ENCODE assay signal across 31 mouse cellular contexts in genomic region chr9:69394234-69394633, GRCm38 (mm10).
"Had no signal": no experiment of that assay in that cellular context is flagged by ENCODE, and none has a peak within 500 bp of the region (broad histone marks: within the 10 kb centered on the region; RNA-seq: fewer than 3 reads in every experiment).

No protein-coding gene starts in this region.

- H3K9ac ChIP-seq: heart, embryonic 12.5 days; heart, embryonic 13.5 days; heart, embryonic 15.5 days; hindbrain, embryonic 12.5 days; hindbrain, embryonic 13.5 days; hindbrain, embryonic 14.5 days; hindbrain, embryonic 15.5 days; intestine, embryonic 15.5 days; kidney, embryonic 15.5 days had no signal

- H3K27ac ChIP-seq: heart, embryonic 13.5 days; heart, embryonic 15.5 days; hindbrain, embryonic 10.5 days; hindbrain, embryonic 12.5 days; hindbrain, embryonic 13.5 days; hindbrain, embryonic 14.5 days; hindbrain, embryonic 15.5 days; hindbrain, postnatal 0 days; intestine, embryonic 15.5 days; kidney, embryonic 15.5 days; kidney, postnatal 0 days; layer of hippocampus, adult 2 months; left cerebral cortex, adult 2 months had no signal

- H3K4me3 ChIP-seq: heart, embryonic 12.5 days; heart, embryonic 13.5 days; heart, embryonic 15.5 days; hindbrain, embryonic 10.5 days; hindbrain, embryonic 12.5 days; hindbrain, embryonic 13.5 days; hindbrain, embryonic 15.5 days; intestine, embryonic 15.5 days; kidney, embryonic 15.5 days; layer of hippocampus, adult 2 months; left cerebral cortex, adult 2 months had no signal

- H3K4me2 ChIP-seq: heart, embryonic 11.5 days; heart, embryonic 12.5 days; heart, embryonic 13.5 days; heart, embryonic 15.5 days; hindbrain, embryonic 12.5 days; hindbrain, embryonic 13.5 days; hindbrain, embryonic 14.5 days; hindbrain, embryonic 15.5 days; intestine, embryonic 15.5 days; kidney, embryonic 15.5 days had no signal

- DNase-seq: heart, postnatal 10 days; heart, postnatal 14 days; heart, postnatal 36 days; heart, postnatal 4 days; kidney, adult 11 months; kidney, adult 18-20 months; kidney, adult 2 months; kidney, adult 8-10 months; kidney, adult 9 months; kidney, postnatal 10 days; kidney, postnatal 14 days; kidney, postnatal 25 days; kidney, postnatal 36 days; kidney, postnatal 4 days; layer of hippocampus, adult 9-11 months; layer of hippocampus, postnatal 36 days had no signal

- H3K27me3 ChIP-seq: heart, embryonic 12.5 days; heart, embryonic 13.5 days; heart, embryonic 15.5 days; hindbrain, embryonic 12.5 days; hindbrain, embryonic 13.5 days; hindbrain, embryonic 15.5 days; intestine, embryonic 15.5 days; kidney, embryonic 15.5 days had no signal

- H3K9me3 ChIP-seq: heart, embryonic 12.5 days; heart, embryonic 13.5 days; heart, embryonic 15.5 days; hindbrain, embryonic 10.5 days; hindbrain, embryonic 12.5 days; hindbrain, embryonic 13.5 days; hindbrain, embryonic 15.5 days; intestine, embryonic 15.5 days; kidney, embryonic 15.5 days had no signal

- H3K36me3 ChIP-seq: heart, embryonic 12.5 days; heart, embryonic 13.5 days; heart, embryonic 15.5 days; hindbrain, embryonic 10.5 days; hindbrain, embryonic 12.5 days; hindbrain, embryonic 13.5 days; hindbrain, embryonic 15.5 days; intestine, embryonic 15.5 days; kidney, embryonic 15.5 days had no signal
